Mouse (Mus musculus) liver, adult 2 months (tissue): ENCODE measurements at regions not wholly inside any gene's neighbourhood (a gene's known extent, or its start where the extent isn't known, plus 50 kb on each side); places are given as distances from the start of the nearest gene placed in this dataset.

Source experiments
- DNase-seq: peaks from one replicate; pipeline ENCODE4 v3.0.0-alpha.2; 2011; ENCODE audit warnings: low read depth, low spot score; ENCODE audit errors: extremely low read depth
- H3K27ac ChIP-seq: fragments of 200-500 bp; replicated peaks from 2 replicates; pipeline ENCODE4 v1.5.1; 2012; ENCODE audit warnings: low read depth, mild to moderate bottlenecking, control low read depth, inconsistent platforms, low read length; ENCODE audit not compliant: insufficient read depth
- H3K27me3 ChIP-seq: fragments of 200-500 bp; 2 replicates; pipeline ENCODE4 v1.6.1; 2012; ENCODE audit warnings: mild to moderate bottlenecking, moderate library complexity, low read length, inconsistent platforms; ENCODE audit not compliant: control insufficient read depth, insufficient read depth
- H3K36me3 ChIP-seq: fragments of 200-500 bp; 2 replicates; pipeline ENCODE4 v1.6.1; 2012; ENCODE audit warnings: low read length, inconsistent platforms; ENCODE audit not compliant: control insufficient read depth, insufficient read depth
- H3K4me1 ChIP-seq: fragments of 200-500 bp; 2 replicates; pipeline ENCODE4 v1.6.1; 2011; ENCODE audit warnings: low read length; ENCODE audit not compliant: control insufficient read depth, insufficient read depth
- H3K4me3 ChIP-seq: fragments of 200-500 bp; 2 replicates; pipeline ENCODE4 v1.5.1; 2011; ENCODE audit warnings: low read depth, mild to moderate bottlenecking, control low read depth, low read length, moderate library complexity; ENCODE audit not compliant: insufficient read depth
- H3K79me2 ChIP-seq: fragments of 200-500 bp; 2 replicates; pipeline ENCODE4 v1.6.1; 2012; ENCODE audit warnings: inconsistent platforms, mild to moderate bottlenecking, low read length, moderate library complexity; ENCODE audit not compliant: control insufficient read depth, insufficient read depth
- H3K9ac ChIP-seq: fragments of 200-500 bp; 2 replicates; pipeline ENCODE4 v1.6.1; 2012; ENCODE audit warnings: low read depth, mild to moderate bottlenecking, control low read depth, inconsistent platforms, low read length
- CTCF ChIP-seq: fragments of 200-500 bp; IDR thresholded peaks from 2 replicates; pipeline ENCODE4 v1.5.1; 2011; ENCODE audit warnings: low read depth, low read length, control low read depth
- POLR2A ChIP-seq: fragments of 200-500 bp; IDR thresholded peaks from 2 replicates; pipeline ENCODE4 v1.6.1; 2011; ENCODE audit warnings: low read length, control low read depth; ENCODE audit not compliant: insufficient read depth; ENCODE audit errors: extremely low read depth
- WGBS: fragments of 180-500 bp; shearing (Covaris S2); methylation state at CpG from one replicate; pipeline ENCODE4 v1.1.7; 2018; 5-methylcytosine and 5-hydroxymethylcytosine counted together

- WGBS = 83% methylated on average over 7 of the region's 7 CpGs
- no peak for DNase-seq
These were observed 160.0 kb upstream of the Ubash3b start for GRCm38 (mm10) chr9:41321521-41321920.

GRCm38 (mm10) chr9:41319066-41319465, 157.6 kb upstream of the Ubash3b start:
- Histone ChIP-seq H3K9ac (no peak overlapping the region), H3K4me3 (no peak overlapping the region), H3K36me3 (no peaks in the 10 kb centered on the region), H3K79me2 (no peaks in the 10 kb centered on the region), H3K27me3 (peaks cover 10% of the 10 kb centered on the region; the same call in 1 of the 2 replicates), H3K27ac (no peak overlapping the region), H3K4me1 (no peaks in the 10 kb centered on the region)
- DNase-seq = no peak
- WGBS = 59% methylated on average over 2 of the region's 2 CpGs
- no peak for TF ChIP-seq POLR2A
- TF ChIP-seq CTCF = no peak

More at GRCm38 (mm10) chr9:41321521-41321920, 160.0 kb upstream of the Ubash3b start:
- Histone ChIP-seq H3K27me3 (peaks cover 10% of the 10 kb centered on the region; the same call in 1 of the 2 replicates), H3K36me3 (no peaks in the 10 kb centered on the region), H3K79me2 (no peaks in the 10 kb centered on the region), H3K27ac (no peak overlapping the region), H3K4me3 (no peak overlapping the region), H3K4me1 (peaks cover under 1% of the 10 kb centered on the region; the same call in 1 of the 2 replicates), H3K9ac (no peak overlapping the region)
- TF ChIP-seq POLR2A (no peak), CTCF (no peak)

GRCm38 (mm10) chr9:41306229-41306628, 144.7 kb upstream of the Ubash3b start:
- Histone ChIP-seq H3K9ac (no peak overlapping the region), H3K79me2 (no peaks in the 10 kb centered on the region), H3K27me3 (peaks cover 14% of the 10 kb centered on the region; the same call in 1 of the 2 replicates), H3K4me3 (no peak overlapping the region), H3K36me3 (no peaks in the 10 kb centered on the region), H3K4me1 (peaks cover 1% of the 10 kb centered on the region; the same call in 1 of the 2 replicates), H3K27ac (no peak overlapping the region)
- peak; percentile 86 for DNase-seq
- TF ChIP-seq CTCF (no peak), POLR2A (no peak)

GRCm38 (mm10) chr9:41303494-41303828, 142.0 kb upstream of the Ubash3b start:
- 77% methylated on average over 3 of the region's 3 CpGs for WGBS
- Histone ChIP-seq H3K27ac (no peak overlapping the region), H3K79me2 (no peaks in the 10 kb centered on the region), H3K4me3 (no peak overlapping the region), H3K36me3 (no peaks in the 10 kb centered on the region), H3K4me1 (peaks cover 1% of the 10 kb centered on the region; the same call in 1 of the 2 replicates), H3K9ac (no peak overlapping the region), H3K27me3 (peaks cover 9% of the 10 kb centered on the region; the same call in 1 of the 2 replicates)
- no peak for DNase-seq
- no peak for TF ChIP-seq POLR2A
- no peak for TF ChIP-seq CTCF

- no peaks in the 10 kb centered on the region for H3K79me2 ChIP-seq
These were observed 141.5 kb upstream of the Ubash3b start for GRCm38 (mm10) chr9:41302809-41303493.

GRCm38 (mm10) chr9:41286145-41286468, 124.6 kb upstream of the Ubash3b start:
- Histone ChIP-seq H3K27me3 (peaks cover 13% of the 10 kb centered on the region), H3K4me1 (no peaks in the 10 kb centered on the region), H3K79me2 (no peaks in the 10 kb centered on the region), H3K4me3 (no peak overlapping the region), H3K27ac (no peak overlapping the region), H3K36me3 (no peaks in the 10 kb centered on the region), H3K9ac (no peak overlapping the region)
- WGBS = 81% methylated on average over 4 of the region's 4 CpGs
- DNase-seq = no peak
- TF ChIP-seq CTCF = no peak
- TF ChIP-seq POLR2A = no peak

More at GRCm38 (mm10) chr9:41302809-41303493, 141.5 kb upstream of the Ubash3b start:
- no peak for TF ChIP-seq POLR2A
- TF ChIP-seq CTCF = no peak
- Histone ChIP-seq H3K4me3 (no peak overlapping the region), H3K4me1 (peaks cover 1% of the 10 kb centered on the region; the same call in 1 of the 2 replicates), H3K27ac (no peak overlapping the region), H3K9ac (no peak overlapping the region), H3K27me3 (peaks cover 9% of the 10 kb centered on the region; the same call in 1 of the 2 replicates), H3K36me3 (no peaks in the 10 kb centered on the region)
- DNase-seq = no peak
- WGBS = 66% methylated on average over 8 of the region's 8 CpGs
